Mouse (Mus musculus): ENCODE data around the gene Mical3. TPM values are rescaled to one million over a fixed set of nuclear protein-coding genes. Genes with fewer than 3 reads are reported as not detected.
"Not testable (repeated sequence)": the region's sequence is repeated elsewhere in the genome, so short reads cannot be mapped to it uniquely, and the experiment has no call there.

Mical3 gene
- polyA plus RNA-seq, 1 experiment from 2014 or later: 18.0 TPM

- 90% methylated on average over 7 of the region's 7 CpGs for WGBS
- no peak overlapping the region for H3K4me3 ChIP-seq (ENCODE audit: low read depth, low read length)
These were observed 197.1 kb downstream of the Mical3 start for GRCm38 (mm10) chr6:120933670-120934069.

GRCm38 (mm10) chr6:120932597-120932996 lies 198.2 kb downstream of the Mical3 start:
- Histone ChIP-seq H3K4me2 (ENCODE audit: low read depth, low read length, severe bottlenecking) (no peak overlapping the region), H3K9me3 (ENCODE audit: control insufficient read depth, low read length) (no peaks in the 10 kb centered on the region), H3K27me3 (ENCODE audit: control insufficient read depth, insufficient read depth, low read length) (no peaks in the 10 kb centered on the region), H3K4me1 (replicated peaks; ENCODE audit: control insufficient read depth, insufficient read depth, low read length) (no peaks in the 10 kb centered on the region), H3K4me3 (ENCODE audit: low read depth, low read length) (no peak overlapping the region), H3K27ac (ENCODE audit: low read depth, low read length) (no peak overlapping the region), H3K9ac (ENCODE audit: low read length) (no peak overlapping the region), H3K36me3 (ENCODE audit: control insufficient read depth, insufficient read depth, low read length) (no peaks in the 10 kb centered on the region; the same call in 1 of the 2 replicates)
- 92% methylated on average over 12 of the region's 12 CpGs for WGBS
- ATAC-seq (replicated peaks; ENCODE audit: low FRiP score) (no peak), DNase-seq (ENCODE audit: low spot score) (no peak)

More at GRCm38 (mm10) chr6:120933670-120934069, 197.1 kb downstream of the Mical3 start:
- no peaks in the 10 kb centered on the region for H3K27me3 ChIP-seq (ENCODE audit: control insufficient read depth, insufficient read depth, low read length)
- no peak overlapping the region for H3K27ac ChIP-seq (ENCODE audit: low read depth, low read length)
- H3K4me2 ChIP-seq (ENCODE audit: low read depth, low read length, severe bottlenecking): no peak overlapping the region
- H3K9me3 ChIP-seq (ENCODE audit: control insufficient read depth, low read length): no peaks in the 10 kb centered on the region
- ATAC-seq (replicated peaks; ENCODE audit: low FRiP score): no peak
- no peaks in the 10 kb centered on the region for H3K4me1 ChIP-seq (replicated peaks; ENCODE audit: control insufficient read depth, insufficient read depth, low read length)
- H3K9ac ChIP-seq (ENCODE audit: low read length): no peak overlapping the region
- H3K36me3 ChIP-seq (ENCODE audit: control insufficient read depth, insufficient read depth, low read length): no peaks in the 10 kb centered on the region; the same call in 1 of the 2 replicates
- no peak for DNase-seq (ENCODE audit: low spot score)

- Histone ChIP-seq H3K9me3 (ENCODE audit: control insufficient read depth, low read length) (no peaks in the 10 kb centered on the region), H3K36me3 (ENCODE audit: control insufficient read depth, insufficient read depth, low read length) (no peaks in the 10 kb centered on the region; the same call in 1 of the 2 replicates), H3K27me3 (ENCODE audit: control insufficient read depth, insufficient read depth, low read length) (no peaks in the 10 kb centered on the region), H3K4me3 (ENCODE audit: low read depth, low read length) (no peak overlapping the region), H3K4me2 (ENCODE audit: low read depth, low read length, severe bottlenecking) (no peak overlapping the region), H3K27ac (ENCODE audit: low read depth, low read length) (no peak overlapping the region), H3K9ac (ENCODE audit: low read length) (no peak overlapping the region), H3K4me1 (replicated peaks; ENCODE audit: control insufficient read depth, insufficient read depth, low read length) (no peaks in the 10 kb centered on the region)
- DNase-seq (ENCODE audit: low spot score): no peak
- WGBS: 89% methylated on average over 6 of the region's 6 CpGs
- ATAC-seq (replicated peaks; ENCODE audit: low FRiP score): no peak
These were observed 200.1 kb downstream of the Mical3 start for GRCm38 (mm10) chr6:120930450-120931306.

- Histone ChIP-seq H3K9me3 (ENCODE audit: control insufficient read depth, low read length) (no peaks in the 10 kb centered on the region), H3K4me2 (ENCODE audit: low read depth, low read length, severe bottlenecking) (no peak overlapping the region), H3K27ac (ENCODE audit: low read depth, low read length) (no peak overlapping the region), H3K4me1 (replicated peaks; ENCODE audit: control insufficient read depth, insufficient read depth, low read length) (no peaks in the 10 kb centered on the region), H3K4me3 (ENCODE audit: low read depth, low read length) (no peak overlapping the region), H3K9ac (ENCODE audit: low read length) (no peak overlapping the region), H3K27me3 (ENCODE audit: control insufficient read depth, insufficient read depth, low read length) (no peaks in the 10 kb centered on the region), H3K36me3 (ENCODE audit: control insufficient read depth, insufficient read depth, low read length) (no peaks in the 10 kb centered on the region; the same call in 1 of the 2 replicates)
- ATAC-seq (replicated peaks; ENCODE audit: low FRiP score) (no peak), DNase-seq (ENCODE audit: low spot score) (no peak)
- WGBS: 69% methylated on average over 1 of the region's 1 CpGs
These were observed 201.4 kb downstream of the Mical3 start for GRCm38 (mm10) chr6:120929421-120929820.

GRCm38 (mm10) chr6:120927765-120928164 lies 203.0 kb downstream of the Mical3 start:
- Histone ChIP-seq H3K36me3 (ENCODE audit: control insufficient read depth, insufficient read depth, low read length) (no peaks in the 10 kb centered on the region; the same call in 1 of the 2 replicates), H3K27ac (ENCODE audit: low read depth, low read length) (no peak overlapping the region), H3K4me3 (ENCODE audit: low read depth, low read length) (no peak overlapping the region), H3K9me3 (ENCODE audit: control insufficient read depth, low read length) (no peaks in the 10 kb centered on the region), H3K27me3 (ENCODE audit: control insufficient read depth, insufficient read depth, low read length) (no peaks in the 10 kb centered on the region), H3K4me2 (ENCODE audit: low read depth, low read length, severe bottlenecking) (no peak overlapping the region), H3K4me1 (replicated peaks; ENCODE audit: control insufficient read depth, insufficient read depth, low read length) (no peaks in the 10 kb centered on the region), H3K9ac (ENCODE audit: low read length) (no peak overlapping the region)
- ATAC-seq (replicated peaks; ENCODE audit: low FRiP score): no peak
- no peak for DNase-seq (ENCODE audit: low spot score)
- 80% methylated on average over 3 of the region's 3 CpGs for WGBS

- Histone ChIP-seq H3K27ac (ENCODE audit: low read depth, low read length) (no peak overlapping the region), H3K9me3 (ENCODE audit: control insufficient read depth, low read length) (no peaks in the 10 kb centered on the region), H3K27me3 (ENCODE audit: control insufficient read depth, insufficient read depth, low read length) (no peaks in the 10 kb centered on the region), H3K36me3 (ENCODE audit: control insufficient read depth, insufficient read depth, low read length) (no peaks in the 10 kb centered on the region; the same call in 1 of the 2 replicates), H3K4me3 (ENCODE audit: low read depth, low read length) (no peak overlapping the region), H3K4me1 (replicated peaks; ENCODE audit: control insufficient read depth, insufficient read depth, low read length) (no peaks in the 10 kb centered on the region), H3K4me2 (ENCODE audit: low read depth, low read length, severe bottlenecking) (no peak overlapping the region), H3K9ac (ENCODE audit: low read length) (no peak overlapping the region)
- no peak for ATAC-seq (replicated peaks; ENCODE audit: low FRiP score)
- WGBS: 66% methylated on average over 2 of the region's 2 CpGs
- DNase-seq (ENCODE audit: low spot score): no peak
These were observed 203.9 kb downstream of the Mical3 start for GRCm38 (mm10) chr6:120926880-120927279.

GRCm38 (mm10) chr6:120924791-120925321 lies 205.9 kb downstream of the Mical3 start:
- H3K9ac ChIP-seq (ENCODE audit: low read length); H3K27me3 ChIP-seq (ENCODE audit: control insufficient read depth, insufficient read depth, low read length); DNase-seq (ENCODE audit: low spot score); H3K4me3 ChIP-seq (ENCODE audit: low read depth, low read length); ATAC-seq (replicated peaks; ENCODE audit: low FRiP score); H3K4me2 ChIP-seq (ENCODE audit: low read depth, low read length, severe bottlenecking); H3K27ac ChIP-seq (ENCODE audit: low read depth, low read length); H3K4me1 ChIP-seq (replicated peaks; ENCODE audit: control insufficient read depth, insufficient read depth, low read length); H3K9me3 ChIP-seq (ENCODE audit: control insufficient read depth, low read length); H3K36me3 ChIP-seq (ENCODE audit: control insufficient read depth, insufficient read depth, low read length): not testable (repeated sequence)
- WGBS: 71% methylated on average over 2 of the region's 2 CpGs

- no peaks in the 10 kb centered on the region for H3K36me3 ChIP-seq (ENCODE audit: control insufficient read depth, insufficient read depth, low read length)
- no peak overlapping the region for H3K9ac ChIP-seq (ENCODE audit: low read length)
- H3K4me3 ChIP-seq (ENCODE audit: low read depth, low read length): no peak overlapping the region
- DNase-seq (ENCODE audit: low spot score): no peak
- H3K27me3 ChIP-seq (ENCODE audit: control insufficient read depth, insufficient read depth, low read length): peaks cover 3% of the 10 kb centered on the region
- no peak for ATAC-seq (replicated peaks; ENCODE audit: low FRiP score)
- 54% methylated on average over 3 of the region's 3 CpGs for WGBS
- peaks cover 4% of the 10 kb centered on the region for H3K4me1 ChIP-seq (replicated peaks; ENCODE audit: control insufficient read depth, insufficient read depth, low read length)
- no peaks in the 10 kb centered on the region for H3K9me3 ChIP-seq (ENCODE audit: control insufficient read depth, low read length)
- no peak overlapping the region for H3K4me2 ChIP-seq (ENCODE audit: low read depth, low read length, severe bottlenecking)
- H3K27ac ChIP-seq (ENCODE audit: low read depth, low read length): no peak overlapping the region
These were observed 212.8 kb downstream of the Mical3 start for GRCm38 (mm10) chr6:120917975-120918374.

All from forebrain, embryonic 11.5 days (tissue).